11 mouse cellular contexts compared by ENCODE assay signal in genomic region chr11:98001986-98002385, GRCm38 (mm10). TPM values are rescaled to one million over a fixed set of nuclear protein-coding genes. Genes with fewer than 3 reads are reported as not detected.
DNase-seq lines count a peak whose midpoint lies in the region; ATAC-seq lines count a peak whose summit lies in the region.
"Had no signal": no experiment of that assay in that cellular context is flagged by ENCODE, and none has a peak within 500 bp of the region (broad histone marks: within the 10 kb centered on the region; RNA-seq: fewer than 3 reads in every experiment).

No protein-coding gene starts in this region.

- 54% methylated on average over 6 of the region's 6 CpGs for WGBS in midbrain, embryonic 10.5 days
- 50% methylated on average over 6 of the region's 6 CpGs for WGBS in midbrain, embryonic 14.5 days
- WGBS in limb, embryonic 10.5 days, result 50% methylated on average over 6 of the region's 6 CpGs

- H3K27me3 ChIP-seq in midbrain, embryonic 10.5 days (ENCODE audit: low read depth, poor library complexity, severe bottlenecking), result peaks cover 78% of the 10 kb centered on the region
- no peaks in the 10 kb centered on the region for H3K27me3 ChIP-seq in midbrain, embryonic 14.5 days (ENCODE audit: control insufficient read depth, insufficient read depth, low read length)
- H3K27me3 ChIP-seq in limb, embryonic 10.5 days (ENCODE audit: low read depth, poor library complexity, severe bottlenecking), result peaks cover 80% of the 10 kb centered on the region
- H3K27me3 ChIP-seq: neural tube, embryonic 15.5 days had no signal

- ATAC-seq in midbrain, embryonic 14.5 days (ENCODE audit: low FRiP score, low TSS enrichment), result no peak

- H3K9me3 ChIP-seq in midbrain, embryonic 10.5 days (replicated peaks), result no peaks in the 10 kb centered on the region
- no peaks in the 10 kb centered on the region for H3K9me3 ChIP-seq in midbrain, embryonic 14.5 days (ENCODE audit: control insufficient read depth, low read length)
- H3K9me3 ChIP-seq in limb, embryonic 10.5 days (replicated peaks), result no peaks in the 10 kb centered on the region
- H3K9me3 ChIP-seq: lung, embryonic 15.5 days; neural tube, embryonic 15.5 days had no signal

- H3K9ac ChIP-seq in midbrain, embryonic 14.5 days (replicated peaks; ENCODE audit: low read length), result no peak overlapping the region
- H3K9ac ChIP-seq: neural tube, embryonic 15.5 days had no signal

- peaks cover 44% of the 10 kb centered on the region for H3K4me1 ChIP-seq in midbrain, embryonic 10.5 days
- H3K4me1 ChIP-seq in midbrain, embryonic 14.5 days (ENCODE audit: control insufficient read depth, insufficient read depth, low read length), result 0 out of 2 replicates have a peak, but pooled peaks cover 5% of the 10 kb centered on the region
- peaks cover 47% of the 10 kb centered on the region for H3K4me1 ChIP-seq in limb, embryonic 10.5 days

- no peak overlapping the region for H3K4me2 ChIP-seq in midbrain, embryonic 14.5 days (ENCODE audit: low read length)

- intact Hi-C loops in heart, postnatal 25 days (cut with DNase I), result loop anchor here (5.0 kb wide), 1 partner anchor 105 kb away; no protein-coding TSS in a partner anchor

- H3K4me3 ChIP-seq in midbrain, embryonic 10.5 days, result peak overlapping the region; percentile 39
- H3K4me3 ChIP-seq in midbrain, embryonic 14.5 days (replicated peaks; ENCODE audit: low read depth, low read length), result no peak overlapping the region
- H3K4me3 ChIP-seq in limb, embryonic 10.5 days, result peak overlapping the region; percentile 39
- H3K4me3 ChIP-seq: neural tube, embryonic 15.5 days had no signal

- peak overlapping the region; percentile 35; the same call in 1 of the 2 replicates for H3K27ac ChIP-seq in midbrain, embryonic 10.5 days (replicated peaks)
- no peak overlapping the region for H3K27ac ChIP-seq in midbrain, embryonic 14.5 days (replicated peaks; ENCODE audit: low read depth, low read length)
- H3K27ac ChIP-seq in limb, embryonic 10.5 days, result 0 out of 2 replicates have a peak overlapping the region, but pooled peaks have one; percentile 21
- H3K27ac ChIP-seq: lung, embryonic 15.5 days; neural tube, embryonic 15.5 days had no signal

- peaks cover 30% of the 10 kb centered on the region for H3K36me3 ChIP-seq in midbrain, embryonic 10.5 days
- peaks cover 41% of the 10 kb centered on the region for H3K36me3 ChIP-seq in midbrain, embryonic 14.5 days (ENCODE audit: control insufficient read depth, insufficient read depth, low read length)
- peaks cover 17% of the 10 kb centered on the region for H3K36me3 ChIP-seq in limb, embryonic 10.5 days
- H3K36me3 ChIP-seq: lung, embryonic 15.5 days had no signal

- DNase-seq in heart, adult 11 months, result peak; percentile 89
- no peak for DNase-seq in heart, postnatal 25 days (ENCODE audit: low spot score)
- DNase-seq in midbrain, embryonic 10.5 days (ENCODE audit: low spot score), result no peak
- DNase-seq in midbrain, embryonic 14.5 days, result no peak
- no peak for DNase-seq in limb, embryonic 10.5 days (ENCODE audit: low spot score)
- no peak for DNase-seq in cerebellum, adult 18-20 months
- DNase-seq in yolk sac, embryonic 10.5 days (ENCODE audit: low spot score), result no peak
- DNase-seq: layer of hippocampus, postnatal 36 days had no signal

RNA-seq across cellular contexts. Expression of gene Arl5c, which starts 6.0 kb away (rescaled TPM):
- total RNA-seq in heart, postnatal 25 days (2021), result under 1 TPM; 0.57 to 0.92 TPM
- polyA plus RNA-seq in midbrain, embryonic 10.5 days (2016; fragmentation: Nextera tagmentation; extraction: Ambion mirVana), result 8.9 and 16.8 TPM in 2 replicates
- polyA plus RNA-seq in midbrain, embryonic 14.5 days (2014; fragmentation: Nextera tagmentation; extraction: Ambion mirVana), result 7.1 and 12.1 TPM in 2 replicates
- polyA plus RNA-seq in limb, embryonic 10.5 days (2016; fragmentation: Nextera tagmentation; extraction: Ambion mirVana), result 12.4 and 17.8 TPM in 2 replicates

RNA-seq across cellular contexts. Expression of gene Plxdc1, which starts 15.7 kb away (rescaled TPM):
- total RNA-seq in heart, postnatal 25 days (2021), result 1 to 10 TPM; 5.4 to 6.0 TPM
- 0.06 and 0.16 TPM in 2 replicates for polyA plus RNA-seq in midbrain, embryonic 10.5 days (2016; fragmentation: Nextera tagmentation; extraction: Ambion mirVana)
- 0.96 and 1.2 TPM in 2 replicates for polyA plus RNA-seq in midbrain, embryonic 14.5 days (2014; fragmentation: Nextera tagmentation; extraction: Ambion mirVana)
- not detected in 2 replicates for polyA plus RNA-seq in limb, embryonic 10.5 days (2016; fragmentation: Nextera tagmentation; extraction: Ambion mirVana)

RNA-seq across cellular contexts. Expression of gene Cacnb1, which starts 20.8 kb away (rescaled TPM):
- total RNA-seq in heart, postnatal 25 days (2021), result 1 to 10 TPM; 6.0 to 6.8 TPM
- polyA plus RNA-seq in midbrain, embryonic 10.5 days (2016; fragmentation: Nextera tagmentation; extraction: Ambion mirVana), result 7.8 and 12.5 TPM in 2 replicates
- 40.6 and 61.2 TPM in 2 replicates for polyA plus RNA-seq in midbrain, embryonic 14.5 days (2014; fragmentation: Nextera tagmentation; extraction: Ambion mirVana)
- polyA plus RNA-seq in limb, embryonic 10.5 days (2016; fragmentation: Nextera tagmentation; extraction: Ambion mirVana), result 3.4 and 6.5 TPM in 2 replicates

RNA-seq across cellular contexts. Expression of gene Rpl19, which starts 24.5 kb away (rescaled TPM):
- 100 to 1,000 TPM; 539 to 575 TPM for total RNA-seq in heart, postnatal 25 days (2021)
- polyA plus RNA-seq in midbrain, embryonic 10.5 days (2016; fragmentation: Nextera tagmentation; extraction: Ambion mirVana), result 976 and 1,159 TPM in 2 replicates
- 685 and 710 TPM in 2 replicates for polyA plus RNA-seq in midbrain, embryonic 14.5 days (2014; fragmentation: Nextera tagmentation; extraction: Ambion mirVana)
- polyA plus RNA-seq in limb, embryonic 10.5 days (2016; fragmentation: Nextera tagmentation; extraction: Ambion mirVana), result 1,186 and 1,476 TPM in 2 replicates

RNA-seq across cellular contexts. Expression of gene Stac2, which starts 51.3 kb away (rescaled TPM):
- total RNA-seq in heart, postnatal 25 days (2021), result under 1 TPM; 0.13 to 0.25 TPM
- polyA plus RNA-seq in midbrain, embryonic 10.5 days (2016; fragmentation: Nextera tagmentation; extraction: Ambion mirVana), result 0.40 and 0.41 TPM in 2 replicates
- 2.9 and 4.1 TPM in 2 replicates for polyA plus RNA-seq in midbrain, embryonic 14.5 days (2014; fragmentation: Nextera tagmentation; extraction: Ambion mirVana)
- 0.28 and 0.56 TPM in 2 replicates for polyA plus RNA-seq in limb, embryonic 10.5 days (2016; fragmentation: Nextera tagmentation; extraction: Ambion mirVana)
- total RNA-seq: hematopoietic stem cell, adult 5-6 weeks had no signal
